Mouse (Mus musculus) liver (tissue): ENCODE measurements around the gene Bdkrb1.

Source experiments
- DNase-seq: peaks from one replicate; pipeline ENCODE4 v3.0.0-alpha.2; 2020; ENCODE audit warnings: mixed read lengths

The Bdkrb1 gene

GRCm38 (mm10) chr12:105599098-105599497 is 3.8 kb upstream of the Bdkrb1 start:
- DNase-seq = no peak

DNA sequence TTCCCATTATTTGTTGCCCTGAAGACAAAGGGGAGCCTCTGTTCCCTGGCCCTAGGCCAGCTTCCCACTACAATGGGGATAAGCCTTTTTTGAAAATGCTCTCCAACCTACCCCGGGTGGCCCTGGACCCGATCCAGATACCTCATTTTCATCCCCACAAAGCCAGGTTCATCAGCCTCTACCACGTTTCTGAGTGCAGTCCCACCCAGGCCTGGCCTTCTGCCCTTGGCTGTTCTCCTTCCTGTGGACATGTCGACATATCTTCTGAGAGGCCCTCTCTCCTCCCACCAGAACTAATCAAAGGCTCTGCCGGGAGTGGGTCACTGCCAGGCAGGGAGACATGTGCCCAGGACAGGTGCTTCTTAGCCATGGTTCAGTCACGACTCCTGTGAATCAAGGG is 1.3 kb upstream of the Bdkrb1 start:
- no peak for DNase-seq

DNA sequence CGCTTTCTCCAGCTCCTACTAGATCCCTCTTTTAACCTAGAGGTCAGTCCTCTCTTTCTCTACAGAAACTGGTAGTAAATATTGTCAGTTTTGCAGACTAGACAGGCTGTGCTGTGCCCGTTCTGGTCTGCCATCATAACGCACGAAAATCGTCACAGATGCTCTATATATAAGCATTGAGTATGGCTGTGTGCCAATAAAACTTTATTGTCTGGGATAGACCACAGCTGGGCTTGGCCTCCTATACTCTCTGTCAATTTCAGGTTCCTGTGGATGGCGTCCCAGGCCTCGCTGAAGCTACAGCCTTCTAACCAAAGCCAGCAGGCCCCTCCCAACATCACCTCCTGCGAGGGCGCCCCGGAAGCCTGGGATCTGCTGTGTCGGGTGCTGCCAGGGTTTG is 1.0 kb downstream of the Bdkrb1 start:
- no peak for DNase-seq

GRCm38 (mm10) chr12:105605212-105605611 is 2.3 kb downstream of the Bdkrb1 start:
- DNase-seq = no peak

DNA sequence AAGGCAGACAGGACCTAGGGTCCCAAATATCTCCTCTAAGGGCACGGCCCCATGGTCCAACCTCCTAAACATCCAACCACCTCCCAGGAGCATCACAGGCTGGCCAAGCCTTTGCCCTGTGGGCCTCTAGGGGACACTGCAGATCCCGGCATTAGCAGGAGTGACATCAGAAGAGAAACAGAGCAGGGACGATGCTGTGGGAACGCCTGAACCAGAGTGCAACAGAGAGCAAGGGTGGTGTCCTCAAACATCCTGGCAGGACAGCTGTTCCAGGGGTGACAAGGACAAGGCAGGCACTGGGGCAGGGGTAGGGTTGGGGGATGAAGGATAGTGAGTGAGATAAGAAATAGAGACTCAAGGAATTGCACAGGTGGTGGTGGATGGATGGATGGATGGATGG is 4.0 kb downstream of the Bdkrb1 start:
- no peak for DNase-seq

- no peak for DNase-seq
Measured at GRCm38 (mm10) chr12:105611045-105611444, 8.2 kb downstream of the Bdkrb1 start.

DNA sequence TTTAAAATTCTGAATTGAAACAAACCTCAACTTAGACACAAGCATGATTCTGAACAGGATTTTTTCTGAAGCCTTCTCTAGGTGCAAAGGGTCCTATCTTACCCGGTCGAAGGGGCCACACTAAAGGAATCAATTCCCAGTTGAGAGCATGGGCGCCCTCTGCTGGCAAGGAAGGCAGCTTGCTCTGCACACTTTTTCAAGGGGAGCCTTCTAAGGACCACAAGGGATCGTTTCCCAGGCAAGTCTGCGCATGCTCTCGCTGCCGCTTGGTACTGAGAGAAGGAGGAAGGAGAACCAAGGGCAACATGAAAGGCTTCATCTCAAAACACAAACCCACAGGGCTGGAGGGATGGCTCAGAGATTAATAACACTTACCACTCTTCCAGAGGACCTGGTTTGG is 8.9 kb downstream of the Bdkrb1 start:
- DNase-seq = peak; percentile 76

GRCm38 (mm10) chr12:105613559-105613958 is 10.7 kb downstream of the Bdkrb1 start:
- DNase-seq = no peak

DNA sequence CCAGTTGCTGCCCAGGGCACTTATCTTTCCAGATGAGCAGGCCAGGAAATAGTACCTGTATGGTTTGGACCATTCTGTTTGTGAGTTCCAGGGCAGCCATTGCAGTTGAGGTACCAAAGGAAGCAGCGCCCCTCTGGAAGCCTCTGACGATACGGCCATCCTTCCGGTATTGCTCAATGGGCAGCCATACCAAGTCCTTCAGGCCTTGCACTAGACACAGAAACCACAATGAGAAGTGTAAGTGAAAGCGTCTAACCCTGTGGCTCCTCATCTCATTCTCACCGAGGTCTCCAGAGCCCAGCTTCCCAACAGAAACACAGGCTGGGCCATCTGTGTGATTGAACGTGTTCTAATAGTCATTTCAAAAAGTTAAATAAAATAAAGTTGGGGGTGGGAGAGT is 19.2 kb downstream of the Bdkrb1 start:
- no peak for DNase-seq

DNA sequence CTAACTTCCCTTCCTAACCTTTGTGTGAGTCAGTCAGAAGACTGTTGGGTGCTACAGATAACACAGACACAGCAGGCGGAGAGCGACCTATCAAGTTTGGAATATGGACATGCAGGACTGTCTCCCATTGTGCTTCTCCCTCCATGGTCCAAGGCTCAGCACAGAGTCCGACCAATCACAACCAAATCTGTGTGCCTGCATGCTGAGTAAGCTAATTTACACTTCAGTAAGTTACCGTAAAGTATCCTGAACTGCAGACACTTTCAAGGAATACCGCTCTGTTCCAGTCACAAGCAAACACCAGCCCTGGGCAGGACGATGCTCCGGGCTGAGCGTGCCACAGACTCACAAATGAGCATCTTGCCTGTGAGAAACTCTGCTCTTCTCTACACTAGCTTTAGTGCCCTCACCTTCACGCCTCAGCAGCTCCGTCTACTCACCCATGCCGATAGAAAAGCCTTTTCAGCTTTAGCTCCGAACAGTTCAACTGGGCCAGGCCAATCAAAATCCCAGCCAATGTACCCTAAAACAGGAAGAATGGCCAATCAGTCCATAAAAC is 20.2 kb downstream of the Bdkrb1 start:
- DNase-seq = no peak

DNA sequence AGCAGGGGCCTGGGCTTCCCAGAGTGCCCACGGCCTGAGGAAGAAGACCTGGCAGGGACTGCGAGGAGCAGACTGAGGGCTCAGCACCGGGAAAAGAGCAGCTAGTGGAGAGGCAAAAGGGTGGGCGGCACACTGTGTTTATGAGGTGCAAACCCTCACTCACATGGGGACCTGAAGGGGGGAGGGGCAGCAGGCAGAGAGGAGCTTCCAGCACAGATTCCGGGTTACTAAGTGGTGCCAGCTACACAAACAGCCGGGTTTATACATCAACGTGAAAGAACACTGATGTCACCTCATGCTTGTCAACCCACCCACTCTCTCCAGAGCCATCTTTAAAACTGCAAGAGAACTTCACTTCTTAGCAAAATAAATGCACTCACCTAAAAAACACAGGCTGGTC is 22.9 kb downstream of the Bdkrb1 start:
- DNase-seq = no peak

- no peak for DNase-seq
Measured at GRCm38 (mm10) chr12:105634374-105635067, 31.6 kb downstream of the Bdkrb1 start.

DNA sequence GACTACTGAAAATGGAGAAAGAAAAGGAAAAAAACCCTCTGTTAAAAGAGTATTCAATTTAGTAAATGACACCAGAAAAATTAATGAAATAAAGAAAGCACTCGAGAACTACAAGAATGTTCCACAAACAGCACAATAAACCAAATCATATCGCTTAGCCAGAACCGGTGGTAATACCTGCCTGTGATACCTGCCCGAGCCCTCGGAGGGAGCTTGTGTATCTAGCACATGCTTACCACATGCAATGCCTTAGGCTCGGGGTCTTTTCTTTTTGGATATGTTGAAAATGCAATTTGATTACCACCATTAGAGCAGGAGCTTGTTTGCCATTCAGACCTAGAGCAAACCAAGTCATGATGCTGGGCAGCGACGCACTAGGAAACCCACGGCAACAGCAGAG is 33.7 kb downstream of the Bdkrb1 start:
- DNase-seq = no peak

DNA sequence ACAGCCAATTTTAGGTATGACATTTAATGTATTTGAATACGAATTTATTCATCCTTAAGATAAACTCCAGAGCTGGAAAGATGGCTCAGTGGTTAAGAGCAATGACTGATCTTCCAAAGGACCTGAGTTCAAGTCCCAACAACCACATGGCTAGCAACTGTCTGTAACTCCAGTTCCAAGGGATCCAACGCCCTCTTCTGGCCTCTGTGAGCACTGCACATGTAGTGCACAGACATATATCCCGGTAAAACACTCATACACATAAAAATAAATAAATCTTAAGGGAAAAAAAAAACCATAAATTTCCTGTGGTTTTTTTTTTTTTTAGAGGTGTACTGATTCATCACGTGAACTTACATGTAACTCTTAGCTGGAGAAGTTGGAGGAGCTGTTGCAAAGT is 34.7 kb downstream of the Bdkrb1 start:
- no peak for DNase-seq

DNA sequence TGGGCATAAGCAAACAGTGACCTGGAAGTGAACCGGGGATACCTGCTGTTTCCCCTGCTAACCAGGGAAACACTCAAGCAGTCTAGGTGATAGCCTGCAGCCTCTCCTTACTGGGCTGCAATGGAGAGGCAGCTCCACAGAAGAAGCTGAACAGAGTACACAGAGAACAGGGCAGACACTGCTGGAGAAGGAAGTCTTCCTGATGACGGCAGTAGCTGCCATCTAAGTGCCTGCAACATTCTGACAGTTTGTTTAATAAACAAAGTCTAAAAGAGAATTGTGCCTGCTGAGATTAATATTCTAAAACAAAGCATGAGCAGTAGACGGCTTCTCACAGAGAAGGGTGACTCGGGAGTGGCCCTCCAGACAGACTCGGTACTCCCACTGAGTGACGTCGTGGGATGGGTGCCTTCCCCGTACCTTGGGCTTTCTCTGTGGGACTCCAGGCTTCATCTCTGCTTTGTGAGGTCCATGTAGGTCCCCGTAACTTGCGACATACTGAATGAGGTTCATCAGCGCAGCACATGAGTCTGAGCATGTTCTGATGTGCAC is 40.0 kb downstream of the Bdkrb1 start:
- no peak for DNase-seq
